Mouse (Mus musculus) limb, embryonic 14.5 days (tissue): ENCODE results near the gene Ugt1a8. TPM values are rescaled to one million over a fixed set of nuclear protein-coding genes. Genes with fewer than 3 reads are reported as not detected.
A peak's percentile ranks its signal among the peaks of the same experiment; 100 is the strongest.
"Not testable (repeated sequence)": the region's sequence is repeated elsewhere in the genome, so short reads cannot be mapped to it uniquely, and the experiment has no call there.

ENCODE experiments used
- ATAC-seq: fragments of 200-750 bp; cut with Nextera tagmentation; 2 replicates; pipeline ENCODE4 v1.8.0; 2017; ENCODE audit warnings: low read depth, moderate number of reproducible peaks, moderate TSS enrichment; ENCODE audit not compliant: low FRiP score
- DNase-seq: peaks from one replicate; pipeline ENCODE4 v3.0.0-alpha.2; 2015; ENCODE audit warnings: low spot score
- H3K27ac ChIP-seq: fragments of 300-500 bp; sonication (generic); replicated peaks from 2 replicates; pipeline ENCODE4 v1.5.1; 2014; ENCODE audit warnings: low read depth, mild to moderate bottlenecking, low read length, moderate library complexity, mixed read lengths
- H3K27me3 ChIP-seq: fragments of 300-500 bp; sonication (generic); 2 replicates; pipeline ENCODE4 v1.6.1; 2014; ENCODE audit warnings: low read length, mixed read lengths; ENCODE audit not compliant: control insufficient read depth, insufficient read depth
- H3K36me3 ChIP-seq: fragments of 300-500 bp; sonication (generic); 2 replicates; pipeline ENCODE4 v1.6.1; 2014; ENCODE audit warnings: mild to moderate bottlenecking, low read length, moderate library complexity, mixed read lengths; ENCODE audit not compliant: control insufficient read depth, insufficient read depth
- H3K4me1 ChIP-seq: fragments of 300-500 bp; sonication (generic); 2 replicates; pipeline ENCODE4 v1.6.1; 2014; ENCODE audit warnings: antibody characterized with exemption, low read length, mixed read lengths; ENCODE audit not compliant: control insufficient read depth, insufficient read depth
- H3K4me2 ChIP-seq: fragments of 300-500 bp; sonication (generic); replicated peaks from 2 replicates; pipeline ENCODE4 v1.6.1; 2014; ENCODE audit warnings: low read depth, mild to moderate bottlenecking, low read length, moderate library complexity; ENCODE audit not compliant: severe bottlenecking
- H3K4me3 ChIP-seq: fragments of 300-500 bp; sonication (generic); replicated peaks from 2 replicates; pipeline ENCODE4 v1.5.1; 2014; ENCODE audit warnings: low read length
- H3K9ac ChIP-seq: fragments of 300-500 bp; sonication (generic); 2 replicates; pipeline ENCODE4 v1.6.1; 2014; ENCODE audit warnings: mild to moderate bottlenecking, low read depth, low read length, moderate library complexity; ENCODE audit not compliant: severe bottlenecking
- H3K9me3 ChIP-seq: fragments of 300-500 bp; sonication (generic); 2 replicates; pipeline ENCODE4 v1.6.1; 2016; ENCODE audit warnings: low read length; ENCODE audit not compliant: control insufficient read depth
- POLR2A ChIP-seq: fragments of 200-500 bp; IDR thresholded peaks from 2 replicates; pipeline ENCODE4 v1.8.0; 2012; ENCODE audit warnings: inconsistent platforms, mild to moderate bottlenecking, moderate library complexity, borderline replicate concordance; ENCODE audit not compliant: insufficient read depth, insufficient read length; ENCODE audit errors: extremely low read depth
- WGBS: fragments of 180-500 bp; shearing (Covaris S2); extraction: QIAGEN DNeasy Blood & Tissue Kit; methylation state at CpG from one replicate; pipeline ENCODE4 v1.1.7; 2014; 5-methylcytosine and 5-hydroxymethylcytosine counted together
- polyA plus RNA-seq, 2 experiments: library from polyadenylated mRNA; depleted of rRNA in 1 of 2; stranded (reverse) in 1 of 2; unstranded in 1 of 2; fragments of >200 nt; fragmentation: Nextera tagmentation in 1 of 2; extraction: Ambion mirVana in 1 of 2; gene quantifications; 2 replicates each; pipeline versions ENCODE4 v1.2.1 to v1.2.3; 2012 to 2014

The Ugt1a8 gene
- polyA plus RNA-seq, 2 experiments: not detected

DNA sequence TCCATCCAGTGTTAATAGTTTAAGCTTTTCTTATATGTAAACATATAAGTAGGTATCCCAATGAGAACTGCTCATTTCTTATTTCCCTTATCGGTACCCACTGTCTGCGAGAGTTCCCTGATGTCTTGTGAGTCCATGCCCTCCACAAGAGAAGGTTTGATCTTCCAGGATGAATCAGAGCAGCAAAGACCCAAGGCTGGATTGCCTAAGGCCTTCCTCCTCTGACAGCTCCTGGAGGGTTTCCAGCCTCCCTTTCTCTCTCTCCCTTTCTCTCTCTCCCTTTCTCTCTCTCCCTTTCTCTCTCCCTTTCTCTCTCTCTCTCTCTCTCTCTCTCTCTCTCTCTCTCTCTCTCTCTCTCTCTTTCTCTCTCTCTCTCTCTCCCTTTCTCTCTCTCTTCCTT, 41.5 kb downstream of the Ugt1a8 start:
- H3K4me1 ChIP-seq, H3K27ac ChIP-seq, H3K9me3 ChIP-seq, DNase-seq, ATAC-seq, H3K36me3 ChIP-seq, H3K27me3 ChIP-seq, H3K4me3 ChIP-seq, H3K9ac ChIP-seq, H3K4me2 ChIP-seq: not testable (repeated sequence)
- WGBS: 86% methylated on average over 2 of the region's 2 CpGs

- H3K27me3 ChIP-seq, H3K9me3 ChIP-seq, H3K4me1 ChIP-seq, ATAC-seq, H3K4me3 ChIP-seq, H3K9ac ChIP-seq, H3K27ac ChIP-seq, H3K36me3 ChIP-seq, H3K4me2 ChIP-seq, DNase-seq: not testable (repeated sequence)
- 72% methylated on average over 1 of the region's 1 CpGs for WGBS
Observed at GRCm38 (mm10) chr1:88130223-88130622, 42.6 kb downstream of the Ugt1a8 start.

DNA sequence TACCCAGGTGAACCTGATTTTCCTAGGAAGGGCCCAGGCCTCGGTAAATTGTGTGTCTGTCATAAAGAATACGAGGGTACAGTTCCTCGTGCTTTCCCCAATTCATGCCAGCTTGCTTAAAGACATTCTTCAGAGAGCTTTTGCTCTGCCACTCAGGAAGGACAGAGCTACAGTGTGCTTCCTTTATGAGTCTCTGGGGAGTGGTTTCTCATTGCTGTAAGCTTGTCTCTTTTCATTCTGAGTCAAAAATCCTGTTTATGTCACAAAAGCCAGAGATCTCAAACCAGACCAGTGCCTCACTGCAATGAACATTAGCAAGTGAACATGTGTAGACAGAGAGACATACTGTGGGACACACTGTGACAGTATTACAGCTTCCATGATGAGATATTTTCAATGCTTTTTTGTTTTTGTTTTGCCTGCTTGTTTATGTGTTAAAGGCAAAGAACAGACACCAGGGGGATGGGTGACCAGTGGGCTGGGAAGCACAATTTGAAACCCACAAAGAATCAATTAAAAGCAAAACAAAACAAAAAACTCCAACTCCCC, 46.4 kb downstream of the Ugt1a8 start:
- Histone ChIP-seq H3K9me3 (no peaks in the 10 kb centered on the region), H3K36me3 (no peaks in the 10 kb centered on the region), H3K27ac (0 out of 2 replicates have a peak overlapping the region, but pooled peaks have one; percentile 33), H3K4me3 (no peak overlapping the region), H3K9ac (no peak overlapping the region), H3K27me3 (no peaks in the 10 kb centered on the region), H3K4me1 (0 out of 2 replicates have a peak, but pooled peaks cover 4% of the 10 kb centered on the region), H3K4me2 (no peak overlapping the region)
- no peak for DNase-seq
- WGBS: 42% methylated on average over 3 of the region's 3 CpGs
- ATAC-seq: no peak
- no peak for TF ChIP-seq POLR2A

- peak; percentile 12 for DNase-seq
- WGBS: 50% methylated on average over 5 of the region's 5 CpGs
- H3K4me3 ChIP-seq, ATAC-seq, H3K9me3 ChIP-seq, H3K9ac ChIP-seq, H3K4me1 ChIP-seq, H3K4me2 ChIP-seq, H3K27me3 ChIP-seq, H3K36me3 ChIP-seq: not testable (repeated sequence)
- 0 out of 2 replicates have a peak within 1 kb of the TSS, but pooled peaks have one; percentile 33 for H3K27ac ChIP-seq
Observed at GRCm38 (mm10) chr1:88134457-88135011, 46.9 kb downstream of the Ugt1a8 start, which contains the start of gene Ugt1a6a. TSS of gene Ugt1a6a (plus strand) at chr1:88134809.

GRCm38 (mm10) chr1:88135229-88135904, 47.8 kb downstream of the Ugt1a8 start:
- not testable (repeated sequence) for ATAC-seq, H3K9ac ChIP-seq, H3K27ac ChIP-seq, H3K36me3 ChIP-seq, H3K27me3 ChIP-seq, H3K9me3 ChIP-seq, H3K4me2 ChIP-seq, H3K4me3 ChIP-seq, H3K4me1 ChIP-seq, DNase-seq
- 92% methylated on average over 5 of the region's 6 CpGs for WGBS
